In the genomic region with DNA sequence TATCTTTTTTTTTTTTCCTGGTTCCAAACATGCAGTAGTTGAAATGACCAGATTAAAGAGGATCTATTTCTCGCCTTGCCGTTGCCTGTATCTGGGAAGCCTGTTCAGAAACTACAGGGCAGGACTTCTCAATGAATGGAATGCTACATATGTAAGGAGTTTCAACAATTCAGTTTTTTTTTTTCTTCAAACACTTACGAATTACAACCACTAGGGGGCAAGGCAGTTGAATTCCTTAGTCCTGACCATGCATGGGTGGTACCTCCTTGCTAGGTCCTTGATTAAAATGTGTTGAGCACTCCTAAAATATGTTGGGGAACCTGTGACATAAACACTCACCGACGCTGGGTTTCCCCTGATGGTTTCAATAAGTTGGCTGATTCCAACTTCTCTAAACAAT, we compare ENCODE assay signal across 13 mouse cellular contexts. TPM values are rescaled to one million over a fixed set of nuclear protein-coding genes. Genes with fewer than 3 reads are reported as not detected.
DNase-seq lines count a peak whose midpoint lies in the region; ATAC-seq and TF ChIP-seq lines count a peak whose summit lies in the region.
"Had no signal": no experiment of that assay in that cellular context is flagged by ENCODE, and none has a peak within 500 bp of the region (broad histone marks: within the 10 kb centered on the region; RNA-seq: fewer than 3 reads in every experiment).

No protein-coding gene starts in this region.

- no peak overlapping the region for H3K9ac ChIP-seq in forebrain, postnatal 0 days
- no peak overlapping the region for H3K9ac ChIP-seq in forebrain, embryonic 16.5 days (replicated peaks; ENCODE audit: low read depth, low read length)
- no peak overlapping the region for H3K9ac ChIP-seq in liver, postnatal 0 days (replicated peaks)
- H3K9ac ChIP-seq: kidney, embryonic 15.5 days; midbrain, embryonic 12.5 days had no signal

- no peak overlapping the region for H3K4me2 ChIP-seq in forebrain, postnatal 0 days (ENCODE audit: low read depth)
- H3K4me2 ChIP-seq in forebrain, embryonic 16.5 days (ENCODE audit: low read length) = no peak overlapping the region
- H3K4me2 ChIP-seq in liver, postnatal 0 days (ENCODE audit: low read depth, low read length) = no peak overlapping the region
- H3K4me2 ChIP-seq: heart, embryonic 11.5 days; kidney, embryonic 15.5 days; midbrain, embryonic 12.5 days had no signal

- no peak overlapping the region for H3K4me3 ChIP-seq in forebrain, postnatal 0 days (ENCODE audit: low read depth, low read length)
- no peak overlapping the region for H3K4me3 ChIP-seq in forebrain, embryonic 16.5 days (replicated peaks; ENCODE audit: low read length)
- H3K4me3 ChIP-seq in liver, postnatal 0 days (ENCODE audit: low read depth, low read length) = no peak overlapping the region
- H3K4me3 ChIP-seq: erythroblast, embryonic 14.5 days; kidney, embryonic 15.5 days; limb, embryonic 10.5 days; midbrain, embryonic 12.5 days had no signal

- no peak for ATAC-seq in forebrain, postnatal 0 days
- no peak for ATAC-seq in forebrain, embryonic 16.5 days
- ATAC-seq in liver, postnatal 0 days = no peak
- peak; percentile 66 for ATAC-seq in megakaryocyte progenitor cell, adult 5-6 weeks (replicated peaks; ENCODE audit: poor library complexity)

- peaks cover 12% of the 10 kb centered on the region for H3K27me3 ChIP-seq in forebrain, postnatal 0 days (ENCODE audit: insufficient read depth, low read length)
- H3K27me3 ChIP-seq in forebrain, embryonic 16.5 days (replicated peaks; ENCODE audit: control insufficient read depth, insufficient read depth, low read length) = peaks cover 12% of the 10 kb centered on the region
- H3K27me3 ChIP-seq in liver, postnatal 0 days (ENCODE audit: insufficient read depth, low read length) = 0 out of 2 replicates have a peak, but pooled peaks cover 5% of the 10 kb centered on the region

- H3K4me1 ChIP-seq in forebrain, postnatal 0 days (ENCODE audit: insufficient read depth) = no peaks in the 10 kb centered on the region
- H3K4me1 ChIP-seq in forebrain, embryonic 16.5 days (replicated peaks; ENCODE audit: control insufficient read depth, insufficient read depth, low read length) = peaks cover 7% of the 10 kb centered on the region
- H3K4me1 ChIP-seq in liver, postnatal 0 days (ENCODE audit: insufficient read depth) = peaks cover 5% of the 10 kb centered on the region; the same call in 1 of the 2 replicates

- no peak for DNase-seq in forebrain, postnatal 0 days
- no peak for DNase-seq in liver, postnatal 0 days
- no peak for DNase-seq in liver
- peak; percentile 72 for DNase-seq in Muller cell, postnatal 12 days (ENCODE audit: inconsistent ontology term)
- DNase-seq in gastrocnemius, postnatal 25 days = no peak
- no peak for DNase-seq in layer of hippocampus, postnatal 14 days (ENCODE audit: low spot score in 2 of 2)

- H3K9me3 ChIP-seq in forebrain, postnatal 0 days (ENCODE audit: low read length) = no peaks in the 10 kb centered on the region
- no peaks in the 10 kb centered on the region for H3K9me3 ChIP-seq in forebrain, embryonic 16.5 days (ENCODE audit: control insufficient read depth, low read length)
- no peaks in the 10 kb centered on the region for H3K9me3 ChIP-seq in liver, postnatal 0 days (ENCODE audit: low read length)
- H3K9me3 ChIP-seq: kidney, embryonic 15.5 days; limb, embryonic 10.5 days; midbrain, embryonic 12.5 days had no signal

- no peak for TF ChIP-seq EP300 in liver, postnatal 0 days (IDR thresholded peaks at IDR 0.05; ENCODE audit: low read depth)

- WGBS in forebrain, postnatal 0 days = 84% methylated on average over 5 of the region's 5 CpGs
- 84% methylated on average over 5 of the region's 5 CpGs for WGBS in forebrain, embryonic 16.5 days
- WGBS in liver, postnatal 0 days (ENCODE audit: insufficient replicate concordance) = 60% methylated on average over 5 of the region's 5 CpGs

- H3K27ac ChIP-seq in forebrain, postnatal 0 days (ENCODE audit: low read depth, low read length) = no peak overlapping the region
- no peak overlapping the region for H3K27ac ChIP-seq in forebrain, embryonic 16.5 days (ENCODE audit: low read length)
- no peak overlapping the region for H3K27ac ChIP-seq in liver, postnatal 0 days (ENCODE audit: low read depth)
- H3K27ac ChIP-seq: kidney, embryonic 15.5 days; limb, embryonic 10.5 days; midbrain, embryonic 12.5 days had no signal

- H3K36me3 ChIP-seq in forebrain, postnatal 0 days (ENCODE audit: insufficient read depth) = no peaks in the 10 kb centered on the region
- no peaks in the 10 kb centered on the region for H3K36me3 ChIP-seq in forebrain, embryonic 16.5 days (ENCODE audit: control insufficient read depth, insufficient read depth)
- no peaks in the 10 kb centered on the region for H3K36me3 ChIP-seq in liver, postnatal 0 days (replicated peaks; ENCODE audit: insufficient read depth, low read length)
- H3K36me3 ChIP-seq: kidney, embryonic 15.5 days; limb, embryonic 10.5 days; midbrain, embryonic 12.5 days had no signal

- peak; percentile 33 for TF ChIP-seq CTCF in forebrain, postnatal 0 days (IDR thresholded peaks at IDR 0.05; ENCODE audit: low read depth)
- TF ChIP-seq CTCF in liver, postnatal 0 days (IDR thresholded peaks at IDR 0.05; ENCODE audit: low read depth) = peak; percentile 63

RNA-seq across cellular contexts. Expression of a gene that starts 1.7 kb away (rescaled TPM):
- total RNA-seq in forebrain, postnatal 0 days (2014; rRNA removed) = 3.3 and 3.8 TPM in 2 replicates
- polyA plus RNA-seq in forebrain, postnatal 0 days (2015; fragmentation: Nextera tagmentation; extraction: Ambion mirVana) = 0.86 and 1.2 TPM in 2 replicates
- polyA plus RNA-seq in forebrain, embryonic 16.5 days (2015; fragmentation: Nextera tagmentation; extraction: Ambion mirVana) = 0.51 and 1.4 TPM in 2 replicates
- 29.6 and 35.5 TPM in 2 replicates for polyA plus RNA-seq in liver, postnatal 0 days (2015; fragmentation: Nextera tagmentation; extraction: Ambion mirVana)
- total RNA-seq in megakaryocyte progenitor cell, adult 5-6 weeks (2015) = 48.6 and 61.3 TPM in 2 replicates
- 24.0 and 24.2 TPM in 2 replicates for total RNA-seq in megakaryocyte progenitor cell, adult 5-6 weeks (2017)
- total RNA-seq in gastrocnemius, postnatal 25 days (2021) = 1 to 10 TPM; 5.6 to 6.9 TPM
- 1 to 10 TPM; 7.3 to 8.4 TPM for total RNA-seq in layer of hippocampus, postnatal 14 days (2021)
